Mouse (Mus musculus) embryonic facial prominence, embryonic 10.5 days (tissue): ENCODE measurements around the gene Slc43a2. TPM values are rescaled to one million over a fixed set of nuclear protein-coding genes. Genes with fewer than 3 reads are reported as not detected.

Experiments used
- DNase-seq: peaks from one replicate; pipeline ENCODE4 v3.0.0-alpha.2; 2017; ENCODE audit warnings: low spot score
- H3K27ac ChIP-seq: fragments of 300-500 bp; sonication (generic); replicated peaks from 2 replicates; pipeline ENCODE4 v1.5.1; 2016; ENCODE audit warnings: mild to moderate bottlenecking
- H3K27me3 ChIP-seq: fragments of 300-500 bp; sonication (generic); replicated peaks from 2 replicates; pipeline ENCODE4 v1.6.1; 2016; ENCODE audit warnings: low read depth, mild to moderate bottlenecking; ENCODE audit not compliant: poor library complexity, severe bottlenecking
- H3K36me3 ChIP-seq: fragments of 300-500 bp; sonication (generic); replicated peaks from 2 replicates; pipeline ENCODE4 v1.6.1; 2016; ENCODE audit warnings: mild to moderate bottlenecking, moderate library complexity
- H3K4me1 ChIP-seq: fragments of 300-500 bp; sonication (generic); 2 replicates; pipeline ENCODE4 v1.6.1; 2016
- H3K4me3 ChIP-seq: fragments of 300-500 bp; sonication (generic); 2 replicates; pipeline ENCODE4 v1.5.1; 2016; ENCODE audit warnings: mild to moderate bottlenecking, moderate library complexity
- H3K9me3 ChIP-seq: fragments of 300-500 bp; sonication (generic); 2 replicates; pipeline ENCODE4 v1.6.1; 2016; ENCODE audit warnings: mild to moderate bottlenecking
- WGBS: fragments of 180-500 bp; shearing (Covaris S2); methylation state at CpG from one replicate; pipeline ENCODE4 v1.1.7; 2016; 5-methylcytosine and 5-hydroxymethylcytosine counted together
- polyA plus RNA-seq: library from polyadenylated mRNA; unstranded; fragments of >200 nt; fragmentation: Nextera tagmentation; extraction: Ambion mirVana; gene quantifications from 2 replicates; pipeline ENCODE4 v1.2.1, GENCODE M21; 2016

Gene Slc43a2
- polyA plus RNA-seq, 1 experiment from 2014 or later, result 5.6 TPM

GRCm38 (mm10) chr11:75570375-75571125 is 39.1 kb downstream of the Slc43a2 start:
- no peak overlapping the region for H3K4me3 ChIP-seq
- DNase-seq, result no peak
- H3K9me3 ChIP-seq, result no peaks in the 10 kb centered on the region
- WGBS, result 87% methylated on average over 17 of the region's 17 CpGs
- H3K27ac ChIP-seq, result 0 out of 2 replicates have a peak overlapping the region, but pooled peaks have one; percentile 1
- peaks cover 39% of the 10 kb centered on the region for H3K4me1 ChIP-seq
- peaks cover 14% of the 10 kb centered on the region; the same call in 1 of the 2 replicates for H3K36me3 ChIP-seq
- H3K27me3 ChIP-seq, result peaks cover 4% of the 10 kb centered on the region

GRCm38 (mm10) chr11:75571126-75571990 is 39.9 kb downstream of the Slc43a2 start:
- H3K4me3 ChIP-seq, result no peak overlapping the region
- 75% methylated on average over 14 of the region's 14 CpGs for WGBS

GRCm38 (mm10) chr11:75572301-75572791 is 40.9 kb downstream of the Slc43a2 start:
- 13% methylated on average over 10 of the region's 10 CpGs for WGBS
- Histone ChIP-seq H3K27ac (peak overlapping the region; percentile 85), H3K36me3 (peaks cover 14% of the 10 kb centered on the region; the same call in 1 of the 2 replicates), H3K9me3 (no peaks in the 10 kb centered on the region), H3K27me3 (peaks cover 4% of the 10 kb centered on the region), H3K4me3 (peak overlapping the region; percentile 36), H3K4me1 (peaks cover 33% of the 10 kb centered on the region)
- DNase-seq, result no peak

More at GRCm38 (mm10) chr11:75571126-75571990, 39.9 kb downstream of the Slc43a2 start:
- H3K4me1 ChIP-seq, result peaks cover 30% of the 10 kb centered on the region
- H3K27me3 ChIP-seq, result peaks cover 4% of the 10 kb centered on the region
- H3K27ac ChIP-seq, result 0 out of 2 replicates have a peak overlapping the region, but pooled peaks have one; percentile 1
- DNase-seq, result no peak
- peaks cover 14% of the 10 kb centered on the region; the same call in 1 of the 2 replicates for H3K36me3 ChIP-seq
- no peaks in the 10 kb centered on the region for H3K9me3 ChIP-seq

DNA sequence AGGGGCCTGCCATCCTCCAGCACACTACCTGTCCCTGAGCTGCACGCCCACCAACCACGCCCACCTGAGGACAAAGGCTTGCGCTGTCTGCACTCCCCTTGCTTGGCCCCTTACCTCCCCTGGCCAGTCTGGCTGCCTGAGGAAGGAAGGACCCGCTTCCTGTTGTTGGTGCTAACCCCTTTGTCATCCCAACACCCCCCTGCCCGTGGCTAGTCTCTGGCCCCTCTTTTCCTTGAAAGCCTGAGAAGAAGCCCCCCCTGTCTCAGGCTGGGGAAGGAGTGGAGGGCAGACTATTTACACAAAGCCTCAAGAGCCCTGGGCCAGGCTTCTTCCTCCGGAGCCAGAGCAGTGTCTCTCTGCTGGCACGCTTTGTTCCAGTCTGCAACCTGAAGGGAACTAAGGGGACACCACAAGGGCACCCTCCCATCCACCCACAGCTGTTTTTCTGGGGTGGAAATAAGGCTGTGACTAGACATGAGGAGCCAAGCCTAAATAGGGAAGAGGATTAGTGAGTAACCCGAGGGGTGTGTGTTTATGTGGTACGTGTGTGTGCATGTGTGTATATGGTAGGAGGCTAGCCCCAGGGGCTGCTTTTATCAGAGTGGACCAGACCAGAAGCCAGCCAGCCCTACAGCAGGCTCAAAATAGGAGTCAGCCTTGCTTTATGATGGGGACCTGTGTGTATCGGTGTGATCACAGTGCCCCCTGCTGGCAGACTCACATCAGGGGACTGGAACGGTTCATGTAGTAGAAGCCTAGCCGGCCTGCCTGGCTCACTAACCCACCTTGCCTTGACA is 41.6 kb downstream of the Slc43a2 start:
- H3K27ac ChIP-seq, result peak overlapping the region; percentile 85
- H3K9me3 ChIP-seq, result no peaks in the 10 kb centered on the region
- H3K36me3 ChIP-seq, result peaks cover 14% of the 10 kb centered on the region; the same call in 1 of the 2 replicates
- H3K4me3 ChIP-seq, result peak overlapping the region; percentile 36
- WGBS, result 9% methylated on average over 12 of the region's 12 CpGs
- DNase-seq, result peak; percentile 94
- peaks cover 32% of the 10 kb centered on the region for H3K4me1 ChIP-seq
- peaks cover 4% of the 10 kb centered on the region for H3K27me3 ChIP-seq

DNA sequence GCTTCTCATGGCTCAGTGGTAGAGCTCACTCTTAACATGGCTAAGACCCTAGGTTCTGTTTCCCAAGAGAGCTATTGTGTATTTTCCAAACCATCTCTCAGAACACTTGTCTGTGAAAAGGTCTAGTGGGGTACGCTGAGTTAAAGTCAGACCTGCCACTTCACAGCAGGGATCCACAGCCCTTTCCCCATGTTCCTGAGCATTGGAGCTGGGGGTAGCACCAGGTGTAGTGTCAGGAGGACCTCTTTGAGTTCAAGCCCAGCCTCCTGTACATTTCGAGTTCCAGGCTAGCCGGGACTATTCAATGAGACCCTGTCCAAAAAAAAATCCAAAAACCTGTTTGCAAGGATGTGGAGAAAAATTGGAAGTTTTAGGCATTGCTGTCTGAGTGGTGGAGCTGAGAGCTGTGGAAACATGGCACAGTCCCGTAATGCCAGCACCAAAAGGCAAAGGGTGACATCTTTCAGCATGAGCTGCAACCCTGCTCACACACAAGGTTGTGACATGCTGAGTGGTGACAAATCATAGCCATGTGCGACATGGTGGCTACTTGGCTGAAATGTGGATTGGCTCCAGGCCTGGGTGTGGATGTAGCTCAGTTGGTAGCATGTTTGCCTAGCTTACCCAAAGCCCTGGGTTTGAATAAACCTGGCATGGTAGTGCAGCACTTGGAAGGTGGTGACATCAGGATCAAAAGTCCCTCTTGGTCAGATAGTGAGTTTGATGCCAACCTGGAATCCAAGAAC is 43.1 kb downstream of the Slc43a2 start:
- H3K36me3 ChIP-seq, result peaks cover 3% of the 10 kb centered on the region; the same call in 1 of the 2 replicates
- WGBS, result 79% methylated on average over 5 of the region's 5 CpGs

GRCm38 (mm10) chr11:75575560-75576123 is 44.1 kb downstream of the Slc43a2 start:
- WGBS, result 82% methylated on average over 9 of the region's 9 CpGs
- Histone ChIP-seq H3K9me3 (no peaks in the 10 kb centered on the region), H3K36me3 (no peaks in the 10 kb centered on the region), H3K27ac (no peak overlapping the region), H3K4me3 (no peak overlapping the region), H3K4me1 (peaks cover 30% of the 10 kb centered on the region), H3K27me3 (peaks cover 4% of the 10 kb centered on the region)
- DNase-seq, result no peak

More for the DNA sequence above, 43.1 kb downstream of the Slc43a2 start:
- H3K4me1 ChIP-seq, result peaks cover 30% of the 10 kb centered on the region
- no peak overlapping the region for H3K27ac ChIP-seq
- DNase-seq, result no peak
- H3K4me3 ChIP-seq, result no peak overlapping the region
- no peaks in the 10 kb centered on the region for H3K9me3 ChIP-seq
- peaks cover 4% of the 10 kb centered on the region for H3K27me3 ChIP-seq

DNA sequence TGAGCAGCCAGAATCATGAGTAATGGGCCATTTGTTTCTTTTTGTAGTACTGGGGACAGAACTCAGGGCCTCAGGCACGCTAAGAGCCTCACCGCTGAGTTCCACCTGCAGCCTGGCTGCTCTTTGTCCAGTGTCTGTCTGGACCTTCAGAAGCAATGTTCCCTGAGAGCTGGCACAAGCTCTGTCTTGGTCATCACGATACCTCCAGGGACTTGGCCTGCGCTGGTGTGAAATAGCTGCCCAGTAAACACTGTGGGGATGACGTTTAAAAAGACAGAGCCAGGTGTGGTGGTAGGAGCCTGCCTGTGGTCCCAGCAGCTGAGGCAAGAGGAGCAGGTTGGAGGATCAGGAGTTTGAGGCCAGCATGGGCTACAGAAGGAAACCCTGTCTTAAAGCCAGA is 47.1 kb downstream of the Slc43a2 start:
- Histone ChIP-seq H3K36me3 (no peaks in the 10 kb centered on the region), H3K4me1 (peaks cover 6% of the 10 kb centered on the region; the same call in 1 of the 2 replicates), H3K9me3 (no peaks in the 10 kb centered on the region), H3K27ac (no peak overlapping the region), H3K4me3 (no peak overlapping the region), H3K27me3 (no peaks in the 10 kb centered on the region)
- WGBS, result 89% methylated on average over 5 of the region's 5 CpGs
- DNase-seq, result no peak

DNA sequence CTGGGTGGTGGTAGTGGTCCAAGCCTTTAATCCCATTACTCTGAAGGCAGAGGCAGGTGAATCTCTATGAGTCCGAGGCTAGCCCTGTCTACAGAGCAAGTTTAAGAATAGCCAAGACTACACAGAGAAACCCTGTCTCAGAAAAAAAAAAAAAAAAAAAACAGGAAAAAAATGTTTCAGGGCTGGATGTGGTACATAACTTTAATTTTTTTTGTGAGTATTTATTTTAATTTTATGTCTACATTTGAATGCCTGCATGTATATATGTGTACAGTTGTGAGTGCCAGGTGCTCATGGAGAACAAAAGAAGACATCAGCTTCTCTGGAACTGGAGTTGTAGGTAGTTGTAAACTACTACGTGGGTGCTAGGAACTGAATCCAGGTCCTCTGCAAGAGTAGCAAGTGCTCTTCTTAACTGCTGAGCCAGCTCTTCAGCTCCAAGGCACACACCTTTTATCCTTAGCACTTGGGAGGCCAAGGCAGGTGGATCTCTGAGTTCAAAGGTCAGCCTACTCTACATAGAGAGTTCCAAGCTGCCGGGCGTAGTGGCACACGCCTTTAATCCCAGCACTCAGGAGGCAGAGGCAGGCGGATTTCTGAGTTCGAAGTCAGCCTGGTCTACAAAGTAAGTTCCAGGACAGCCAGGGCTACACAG is 50.1 kb downstream of the Slc43a2 start:
- H3K9me3 ChIP-seq, result no peaks in the 10 kb centered on the region
- H3K4me3 ChIP-seq, result no peak overlapping the region
- DNase-seq, result no peak
- 91% methylated on average over 7 of the region's 7 CpGs for WGBS
- H3K27me3 ChIP-seq, result no peaks in the 10 kb centered on the region
- peaks cover 4% of the 10 kb centered on the region; the same call in 1 of the 2 replicates for H3K4me1 ChIP-seq
- no peaks in the 10 kb centered on the region for H3K36me3 ChIP-seq
- no peak overlapping the region for H3K27ac ChIP-seq

DNA sequence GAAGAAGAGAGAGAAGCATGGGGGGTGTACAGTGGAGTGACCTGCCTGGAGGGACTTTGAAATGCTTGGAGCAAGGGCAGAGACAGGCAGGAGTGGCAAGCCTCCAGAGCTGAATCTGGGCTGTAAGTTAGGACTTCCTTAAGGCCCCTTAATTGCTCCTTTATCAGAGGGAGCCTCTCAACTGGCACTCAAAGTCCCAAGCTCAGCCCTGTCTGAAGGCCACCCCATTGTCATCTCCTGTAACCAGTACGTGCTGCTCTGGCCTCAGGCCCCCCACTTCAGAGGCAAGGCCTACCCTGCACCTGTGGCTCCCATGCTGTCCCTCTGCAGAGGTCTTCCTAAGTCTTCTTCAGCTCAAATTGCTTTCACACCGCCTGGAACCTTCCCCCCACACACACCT is 52.0 kb downstream of the Slc43a2 start:
- H3K9me3 ChIP-seq, result no peaks in the 10 kb centered on the region
- WGBS, result 74% methylated on average over 2 of the region's 2 CpGs
- H3K27me3 ChIP-seq, result no peaks in the 10 kb centered on the region
- H3K4me1 ChIP-seq, result peaks cover 13% of the 10 kb centered on the region
- DNase-seq, result no peak
- H3K36me3 ChIP-seq, result no peaks in the 10 kb centered on the region
- H3K4me3 ChIP-seq, result no peak overlapping the region
- no peak overlapping the region for H3K27ac ChIP-seq

DNA sequence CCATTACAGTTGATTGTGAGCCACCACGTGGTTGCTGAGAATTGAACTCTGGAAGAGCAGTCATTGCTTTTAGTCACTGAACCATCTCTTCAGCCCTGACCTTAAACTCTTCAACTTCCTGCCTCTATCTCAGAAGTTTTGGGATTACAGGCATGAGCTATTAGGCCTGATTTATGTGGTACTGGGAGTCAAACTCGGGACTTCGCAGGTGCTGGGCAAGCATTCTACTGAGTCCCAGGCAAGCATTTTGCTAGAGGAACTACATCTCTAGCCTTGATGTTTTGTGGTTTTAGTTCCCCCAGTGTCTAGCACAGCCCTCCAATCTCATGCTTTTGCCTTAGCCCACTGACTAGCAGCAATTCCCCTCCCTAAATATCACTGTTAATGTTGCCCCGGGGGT is 53.6 kb downstream of the Slc43a2 start:
- no peak for DNase-seq
- WGBS, result 81% methylated on average over 4 of the region's 4 CpGs

DNA sequence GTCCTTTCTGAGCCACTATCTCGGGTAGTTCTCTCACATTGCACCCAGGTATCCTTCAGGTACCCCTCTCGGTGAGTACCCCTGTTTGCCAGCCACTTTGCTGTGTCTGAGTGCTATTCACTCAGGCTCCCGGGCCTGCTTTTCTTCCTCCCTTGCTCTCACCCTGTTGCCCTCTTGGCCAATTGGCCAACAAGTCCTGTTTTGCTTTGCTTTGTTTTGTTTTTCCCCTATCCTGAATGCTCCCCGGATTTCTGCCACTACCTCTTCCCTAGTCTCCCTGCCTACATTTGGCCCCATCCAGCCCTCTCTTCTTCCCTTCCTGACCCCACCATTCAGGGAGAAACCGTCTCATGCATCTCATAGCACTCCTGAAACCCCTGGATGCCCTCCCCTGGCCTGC is 54.5 kb downstream of the Slc43a2 start:
- no peak overlapping the region for H3K27ac ChIP-seq
- H3K4me1 ChIP-seq, result peaks cover 30% of the 10 kb centered on the region
- H3K36me3 ChIP-seq, result peaks cover 5% of the 10 kb centered on the region
- no peak overlapping the region for H3K4me3 ChIP-seq
- no peaks in the 10 kb centered on the region for H3K9me3 ChIP-seq
- WGBS, result 77% methylated on average over 5 of the region's 5 CpGs
- no peaks in the 10 kb centered on the region for H3K27me3 ChIP-seq
- DNase-seq, result no peak

More for the DNA sequence above, 53.6 kb downstream of the Slc43a2 start:
- peaks cover 3% of the 10 kb centered on the region; the same call in 1 of the 2 replicates for H3K36me3 ChIP-seq
- peaks cover 28% of the 10 kb centered on the region for H3K4me1 ChIP-seq
- H3K4me3 ChIP-seq, result no peak overlapping the region
- no peaks in the 10 kb centered on the region for H3K9me3 ChIP-seq
- H3K27me3 ChIP-seq, result no peaks in the 10 kb centered on the region
- no peak overlapping the region for H3K27ac ChIP-seq
